Mouse (Mus musculus) lung, adult 2 months (tissue): Measurements from ENCODE around the gene Trat1. TPM values are rescaled to one million over a fixed set of nuclear protein-coding genes. Genes with fewer than 3 reads are reported as not detected.

Experiments used
- DNase-seq: peaks from one replicate; pipeline ENCODE4 v3.0.0; 2022
- H3K4me1 ChIP-seq: fragments of 200-500 bp; 2 replicates; pipeline ENCODE4 v1.6.1; 2011; ENCODE audit warnings: low read length; ENCODE audit not compliant: control insufficient read depth, insufficient read depth
- H3K4me3 ChIP-seq: fragments of 200-500 bp; replicated peaks from 2 replicates; pipeline ENCODE3; 2011; ENCODE audit warnings: low read depth, mild to moderate bottlenecking, control low read depth, low read length; ENCODE audit errors: extremely low read depth
- CTCF ChIP-seq: fragments of 200-500 bp; IDR thresholded peaks from 2 replicates; pipeline ENCODE4 v1.5.1; 2011; ENCODE audit warnings: mild to moderate bottlenecking, low read length, control low read depth; ENCODE audit not compliant: insufficient read depth
- POLR2A ChIP-seq: fragments of 200-500 bp; IDR thresholded peaks from 2 replicates; pipeline ENCODE4 v1.6.1; 2011; ENCODE audit warnings: low read depth, mild to moderate bottlenecking, control low read depth, low read length, borderline replicate concordance; ENCODE audit errors: extremely low read depth
- WGBS: fragments of 180-500 bp; shearing (Covaris S2); methylation state at CpG from one replicate; pipeline ENCODE4 v1.1.7; 2018; 5-methylcytosine and 5-hydroxymethylcytosine counted together
- polyA plus RNA-seq: library from polyadenylated mRNA; depleted of rRNA; stranded (reverse); fragments of >200 nt; gene quantifications from 2 replicates; pipeline ENCODE4 v1.2.3, GENCODE M21; 2012

Trat1 gene
- polyA plus RNA-seq, 1 experiment: 0.30 TPM

GRCm38 (mm10) chr16:48788704-48789185 lies 16.9 kb upstream of the Trat1 start:
- Histone ChIP-seq H3K4me3 (no peak overlapping the region), H3K4me1 (no peaks in the 10 kb centered on the region)
- no peak for DNase-seq
- 46% methylated on average over 4 of the region's 4 CpGs for whole genome bisulfite sequencing
- TF ChIP-seq POLR2A (no peak), CTCF (no peak)

- WGBS: 57% methylated on average over 3 of the region's 3 CpGs
- no peaks in the 10 kb centered on the region for H3K4me1 ChIP-seq
- no peak for DNase-seq
- TF ChIP-seq CTCF (no peak), POLR2A (no peak)
- no peak overlapping the region for H3K4me3 ChIP-seq
Observed at GRCm38 (mm10) chr16:48786258-48786657, 14.4 kb upstream of the Trat1 start.

GRCm38 (mm10) chr16:48777254-48777653 lies 5.4 kb upstream of the Trat1 start:
- no peak for DNase-seq
- no peaks in the 10 kb centered on the region for H3K4me1 ChIP-seq
- WGBS: 55% methylated on average over 2 of the region's 2 CpGs
- no peak overlapping the region for H3K4me3 ChIP-seq
- TF ChIP-seq POLR2A (no peak), CTCF (no peak)

GRCm38 (mm10) chr16:48769183-48769582 lies 2.6 kb downstream of the Trat1 start:
- Histone ChIP-seq H3K4me3 (no peak overlapping the region), H3K4me1 (no peaks in the 10 kb centered on the region)
- WGBS: 90% methylated on average over 3 of the region's 3 CpGs
- TF ChIP-seq CTCF (no peak), POLR2A (no peak)
- DNase-seq: no peak

GRCm38 (mm10) chr16:48760643-48761481 lies 11.0 kb downstream of the Trat1 start:
- no peak for DNase-seq
- no peak overlapping the region for H3K4me3 ChIP-seq
- no peaks in the 10 kb centered on the region for H3K4me1 ChIP-seq
- TF ChIP-seq POLR2A: no peak
- no peak for TF ChIP-seq CTCF
- WGBS: 72% methylated on average over 17 of the region's 17 CpGs

GRCm38 (mm10) chr16:48750145-48750827 lies 21.5 kb downstream of the Trat1 start:
- TF ChIP-seq POLR2A: no peak
- no peak for TF ChIP-seq CTCF
- H3K4me3 ChIP-seq: no peak overlapping the region
- no peaks in the 10 kb centered on the region for H3K4me1 ChIP-seq
- DNase-seq: no peak
- WGBS: 22% methylated on average over 26 of the region's 26 CpGs

GRCm38 (mm10) chr16:48745418-48745817 lies 26.4 kb downstream of the Trat1 start:
- no peak for DNase-seq
- Histone ChIP-seq H3K4me3 (no peak overlapping the region), H3K4me1 (no peaks in the 10 kb centered on the region)
- TF ChIP-seq CTCF (no peak), POLR2A (no peak)
- WGBS: 62% methylated on average over 2 of the region's 2 CpGs

GRCm38 (mm10) chr16:48745011-48745410 lies 26.8 kb downstream of the Trat1 start:
- Histone ChIP-seq H3K4me3 (no peak overlapping the region), H3K4me1 (no peaks in the 10 kb centered on the region)
- TF ChIP-seq CTCF: no peak
- no peak for DNase-seq
- 59% methylated on average over 2 of the region's 2 CpGs for WGBS

GRCm38 (mm10) chr16:48741549-48741948 lies 30.3 kb downstream of the Trat1 start:
- H3K4me3 ChIP-seq: no peak overlapping the region
- WGBS: 40% methylated on average over 3 of the region's 3 CpGs
- no peaks in the 10 kb centered on the region for H3K4me1 ChIP-seq
- DNase-seq: no peak
- no peak for TF ChIP-seq POLR2A
- no peak for TF ChIP-seq CTCF
